Mouse (Mus musculus) myocyte (in vitro differentiated cells): ENCODE results near the gene Gpr157. TPM values are rescaled to one million over a fixed set of nuclear protein-coding genes. Genes with fewer than 3 reads are reported as not detected.
A peak's percentile ranks its signal among the peaks of the same experiment; 100 is the strongest.

Experiments
- H3K27me3 ChIP-seq: one replicate; pipeline ENCODE4 v1.6.1; 2011; ENCODE audit not compliant: control insufficient read depth, insufficient read depth, insufficient read length
- H3K36me3 ChIP-seq: one replicate; pipeline ENCODE4 v1.6.1; 2011; ENCODE audit not compliant: control insufficient read depth, insufficient read depth
- H3K4me2 ChIP-seq: one replicate; pipeline ENCODE4 v1.6.1; 2011; ENCODE audit warnings: low read depth, control low read depth
- H3K4me3 ChIP-seq: one replicate; pipeline ENCODE4 v1.5.1; 2011; ENCODE audit warnings: mild to moderate bottlenecking, control low read depth, moderate library complexity
- H3K79me2 ChIP-seq: one replicate; pipeline ENCODE4 v1.6.1; 2011; ENCODE audit not compliant: control insufficient read depth, insufficient read depth
- H3ac ChIP-seq: one replicate; pipeline ENCODE4 v1.6.1; 2011; ENCODE audit not compliant: control insufficient read depth, insufficient read length
- CEBPB ChIP-seq: IDR thresholded peaks from 2 replicates; pipeline ENCODE4 v1.6.1; 2011; ENCODE audit warnings: mild to moderate bottlenecking, moderate library complexity; ENCODE audit not compliant: poor library complexity, insufficient read depth, severe bottlenecking
- E2F4 ChIP-seq: IDR thresholded peaks from one replicate; pipeline ENCODE4 v1.6.1; 2011; ENCODE audit warnings: mild to moderate bottlenecking, control low read depth, moderate library complexity; ENCODE audit not compliant: insufficient read depth
- MAX ChIP-seq: IDR thresholded peaks from one replicate; pipeline ENCODE4 v1.6.1; 2011; ENCODE audit warnings: low read depth, mild to moderate bottlenecking, control low read depth
- MYOD1 ChIP-seq, 3 experiments: IDR thresholded peaks; one replicate each; pipeline ENCODE4 v1.6.1; 2011; ENCODE audit warnings: control low read depth in 2 of 3, low read depth in 2 of 3, mild to moderate bottlenecking in 2 of 3, moderate library complexity in 1 of 3; ENCODE audit not compliant: insufficient read length in 2 of 3, control insufficient read depth in 1 of 3
- MYOG ChIP-seq, 3 experiments: IDR thresholded peaks; one replicate each; pipeline ENCODE4 v1.6.1; 2011; ENCODE audit warnings: control low read depth in 2 of 3, low read depth in 2 of 3, mild to moderate bottlenecking in 2 of 3; ENCODE audit not compliant: insufficient read length in 2 of 3, control insufficient read depth in 1 of 3, insufficient read depth in 1 of 3
- POLR2A ChIP-seq: IDR thresholded peaks from one replicate; pipeline ENCODE4 v1.6.1; 2011; ENCODE audit warnings: low read depth, mild to moderate bottlenecking, control low read depth, moderate library complexity; ENCODE audit not compliant: insufficient read length
- POLR2AphosphoS2 ChIP-seq: IDR thresholded peaks from one replicate; pipeline ENCODE4 v1.6.1; 2011; ENCODE audit warnings: low read depth, control low read depth; ENCODE audit not compliant: insufficient read length
- REST ChIP-seq: IDR thresholded peaks from one replicate; pipeline ENCODE4 v1.6.1; 2011; ENCODE audit warnings: mild to moderate bottlenecking, control low read depth, moderate library complexity; ENCODE audit not compliant: insufficient read depth, insufficient read length
- SRF ChIP-seq: IDR thresholded peaks from one replicate; pipeline ENCODE4 v1.6.1; 2011; ENCODE audit warnings: low read depth; ENCODE audit not compliant: control insufficient read depth, insufficient read length
- TCF12 ChIP-seq: IDR thresholded peaks from one replicate; pipeline ENCODE4 v1.6.1; 2011; ENCODE audit warnings: mild to moderate bottlenecking, control low read depth; ENCODE audit not compliant: poor library complexity, insufficient read depth, severe bottlenecking
- TCF3 ChIP-seq: IDR thresholded peaks from one replicate; pipeline ENCODE4 v1.6.1; 2011; ENCODE audit warnings: low read depth, control low read depth; ENCODE audit not compliant: insufficient read length
- USF1 ChIP-seq: IDR thresholded peaks from one replicate; pipeline ENCODE4 v1.6.1; 2011; ENCODE audit warnings: low read depth, mild to moderate bottlenecking, control low read depth, moderate library complexity
- polyA plus RNA-seq: library from polyadenylated mRNA; unstranded; fragments of >200 nt; fragmentation: generic; extraction: Trizol; gene quantifications from one replicate; pipeline ENCODE4 v1.2.1, GENCODE M21; 2012; ENCODE audit warnings: missing spikeins

Gene Gpr157
- polyA plus RNA-seq, 1 experiment: 1.6 TPM

DNA sequence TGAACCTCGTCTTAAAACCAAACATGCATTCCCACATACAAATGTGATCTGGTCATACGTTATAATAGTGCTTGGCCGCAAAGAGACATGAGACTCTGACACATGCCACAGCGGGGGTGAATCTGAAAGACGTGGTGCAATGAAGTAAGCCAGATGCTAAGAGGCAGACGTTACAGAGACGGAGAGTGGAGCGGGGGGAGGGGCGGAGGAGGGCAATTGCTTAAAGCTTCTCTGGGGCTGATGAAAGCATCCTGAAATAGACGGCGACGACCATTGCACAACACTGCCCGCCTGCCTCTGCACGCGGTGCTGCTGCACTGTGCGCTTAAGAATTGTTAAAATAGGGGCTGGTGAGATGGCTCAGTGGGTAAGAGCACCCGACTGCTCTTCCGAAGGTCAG is 11.0 kb upstream of the Gpr157 start:
- Histone ChIP-seq H3K4me2 (no peak overlapping the region), H3K27me3 (no peaks in the 10 kb centered on the region), H3ac (no peak overlapping the region), H3K36me3 (no peaks in the 10 kb centered on the region), H3K4me3 (no peak overlapping the region), H3K79me2 (no peaks in the 10 kb centered on the region)
- TF ChIP-seq TCF12 (no peak), E2F4 (no peak)

GRCm38 (mm10) chr4:150078646-150079045 is 8.5 kb upstream of the Gpr157 start:
- TF ChIP-seq MYOG (IDR thresholded peaks at IDR 0.05; ENCODE audit: control insufficient read depth in 1 of 3, insufficient read depth in 1 of 3, insufficient read length in 2 of 3, low read depth in 2 of 3): no peak
- no peak for TF ChIP-seq USF1
- TF ChIP-seq TCF12: no peak
- no peak for TF ChIP-seq E2F4
- no peak for TF ChIP-seq REST
- TF ChIP-seq POLR2AphosphoS2: no peak
- TF ChIP-seq MYOD1 (IDR thresholded peaks at IDR 0.05; ENCODE audit: control insufficient read depth in 1 of 3, insufficient read length in 2 of 3, low read depth in 2 of 3): no peak
- TF ChIP-seq MAX: no peak
- no peak for TF ChIP-seq CEBPB
- no peak for TF ChIP-seq POLR2A
- TF ChIP-seq SRF: no peak
- no peak for TF ChIP-seq TCF3
- Histone ChIP-seq H3K36me3 (no peaks in the 10 kb centered on the region), H3K27me3 (no peaks in the 10 kb centered on the region), H3K4me3 (no peak overlapping the region), H3K4me2 (peak overlapping the region; percentile 12), H3ac (no peak overlapping the region), H3K79me2 (no peaks in the 10 kb centered on the region)

DNA sequence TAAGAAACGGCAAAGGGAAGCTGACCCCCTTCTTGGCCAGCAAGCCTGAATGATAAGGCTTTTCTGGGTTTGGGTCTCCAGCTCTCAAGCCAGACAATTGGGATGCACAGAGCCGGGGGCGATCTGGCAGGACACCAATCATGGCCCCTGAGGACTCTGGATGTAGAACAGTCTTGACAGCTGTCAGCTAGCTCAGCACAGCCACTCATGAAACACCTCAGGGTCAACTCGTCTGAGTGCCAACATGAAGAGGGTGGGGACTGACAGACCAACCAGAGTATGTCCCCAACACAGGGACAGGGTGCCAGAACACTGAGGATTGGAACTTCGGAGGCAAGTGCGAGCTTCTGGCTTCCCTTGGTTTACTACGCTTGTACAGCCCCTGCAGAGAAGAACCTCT is 7.9 kb upstream of the Gpr157 start:
- Histone ChIP-seq H3K36me3 (no peaks in the 10 kb centered on the region), H3ac (no peak overlapping the region), H3K4me3 (no peak overlapping the region), H3K79me2 (no peaks in the 10 kb centered on the region), H3K4me2 (no peak overlapping the region), H3K27me3 (no peaks in the 10 kb centered on the region)
- TF ChIP-seq POLR2A (no peak), POLR2AphosphoS2 (no peak), MYOD1 (IDR thresholded peaks at IDR 0.05; ENCODE audit: control insufficient read depth in 1 of 3, insufficient read length in 2 of 3, low read depth in 2 of 3) (peak in 1 of 3 experiments; percentile 26), MAX (no peak), SRF (no peak), MYOG (IDR thresholded peaks at IDR 0.05; ENCODE audit: control insufficient read depth in 1 of 3, insufficient read depth in 1 of 3, insufficient read length in 2 of 3, low read depth in 2 of 3) (no peak), CEBPB (no peak)

DNA sequence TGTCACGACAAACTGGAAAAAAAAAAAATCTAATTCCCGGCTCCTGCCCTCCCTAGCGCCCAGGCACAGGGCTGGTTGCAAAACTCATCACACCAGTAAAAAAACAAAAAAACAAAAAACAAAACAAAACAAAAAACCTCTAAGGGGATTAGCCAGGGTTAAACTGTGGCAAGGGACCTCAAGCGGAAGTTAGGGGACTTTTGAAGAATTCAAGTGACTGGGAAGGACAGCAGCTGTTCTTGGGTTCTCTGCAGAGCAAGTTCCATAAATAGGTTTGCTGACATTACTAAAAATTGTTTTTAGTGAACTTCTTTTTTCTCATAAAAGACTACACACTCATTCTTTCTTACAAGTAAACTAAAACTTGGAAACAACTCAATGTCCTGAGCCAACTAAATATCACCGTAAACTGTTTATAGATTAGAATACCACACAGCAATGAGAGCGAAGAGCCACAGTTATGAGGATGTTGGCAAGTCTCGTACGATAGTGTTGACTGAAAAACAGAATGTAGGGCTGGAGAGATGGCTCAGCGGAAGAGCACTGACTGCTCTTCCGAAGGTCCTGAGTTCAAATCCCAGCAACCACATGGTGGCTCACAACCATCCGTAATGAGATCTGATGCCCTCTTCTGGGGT is 6.7 kb upstream of the Gpr157 start:
- Histone ChIP-seq H3K27me3 (no peaks in the 10 kb centered on the region), H3K4me3 (no peak overlapping the region), H3ac (no peak overlapping the region)

DNA sequence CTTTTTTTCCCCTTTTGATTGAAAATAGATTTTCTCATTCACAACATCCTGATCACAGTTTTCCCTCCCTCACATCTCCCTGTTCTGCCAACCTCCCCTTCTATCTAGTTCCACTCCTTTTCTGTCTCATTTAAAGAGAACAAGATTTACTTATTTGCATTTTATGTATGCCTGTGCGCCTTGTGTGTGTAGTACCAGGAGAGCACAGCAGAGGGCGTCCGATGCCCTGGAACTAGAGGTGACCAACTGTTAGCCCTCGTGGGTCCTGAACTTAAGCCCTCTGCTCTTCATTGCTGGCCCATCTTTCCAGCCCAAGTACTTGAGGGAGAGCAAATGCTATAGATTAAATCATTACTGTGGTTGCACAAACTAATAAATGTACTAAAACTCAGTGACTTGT is 1.8 kb upstream of the Gpr157 start:
- Histone ChIP-seq H3K27me3 (no peaks in the 10 kb centered on the region), H3K4me2 (no peak overlapping the region), H3K4me3 (no peak overlapping the region), H3K79me2 (no peaks in the 10 kb centered on the region), H3K36me3 (no peaks in the 10 kb centered on the region), H3ac (no peak overlapping the region)
- no peak for TF ChIP-seq SRF
- TF ChIP-seq MYOG (IDR thresholded peaks at IDR 0.05; ENCODE audit: control insufficient read depth in 1 of 3, insufficient read depth in 1 of 3, insufficient read length in 2 of 3, low read depth in 2 of 3): no peak
- no peak for TF ChIP-seq REST
- no peak for TF ChIP-seq POLR2AphosphoS2
- no peak for TF ChIP-seq TCF12
- TF ChIP-seq MYOD1 (IDR thresholded peaks at IDR 0.05; ENCODE audit: control insufficient read depth in 1 of 3, insufficient read length in 2 of 3, low read depth in 2 of 3): no peak
- TF ChIP-seq E2F4: no peak
- TF ChIP-seq POLR2A: no peak

More for the DNA sequence above, 6.7 kb upstream of the Gpr157 start:
- TF ChIP-seq MYOD1 (IDR thresholded peaks at IDR 0.05; ENCODE audit: control insufficient read depth in 1 of 3, insufficient read length in 2 of 3, low read depth in 2 of 3): peak in 2 of 3 experiments; percentile 4 to 68
- peak in 1 of 3 experiments; percentile 74 for TF ChIP-seq MYOG (IDR thresholded peaks at IDR 0.05; ENCODE audit: control insufficient read depth in 1 of 3, insufficient read depth in 1 of 3, insufficient read length in 2 of 3, low read depth in 2 of 3)
- TF ChIP-seq REST: no peak
- no peak for TF ChIP-seq MAX
- H3K36me3 ChIP-seq: no peaks in the 10 kb centered on the region
- H3K4me2 ChIP-seq: no peak overlapping the region
- no peaks in the 10 kb centered on the region for H3K79me2 ChIP-seq
